18 mouse cellular contexts compared by ENCODE assay signal in genomic region chr5:118929037-118929436, GRCm38 (mm10).
A peak's percentile ranks its signal among the peaks of the same experiment; 100 is the strongest.
DNase-seq lines count a peak whose midpoint lies in the region; TF ChIP-seq lines count a peak whose summit lies in the region.
"Had no signal": no experiment of that assay in that cellular context is flagged by ENCODE, and none has a peak within 500 bp of the region (broad histone marks: within the 10 kb centered on the region; RNA-seq: fewer than 3 reads in every experiment).

No protein-coding gene starts in this region.

- H3K36me3 ChIP-seq in thymus, adult 2 months (ENCODE audit: control insufficient read depth, insufficient read depth, low read length) = no peaks in the 10 kb centered on the region
- H3K36me3 ChIP-seq: forebrain, embryonic 10.5 days; G1E; limb, embryonic 10.5 days; liver, embryonic 15.5 days; neural tube, embryonic 12.5 days had no signal

- WGBS in thymus, adult 2 months = 100% methylated on average over 4 of the region's 4 CpGs

- no peak for TF ChIP-seq POLR2A in thymus, adult 2 months (IDR thresholded peaks at IDR 0.05; ENCODE audit: control insufficient read depth, extremely low read depth, insufficient read depth, low read length, poor library complexity)

- H3K4me3 ChIP-seq in gastrocnemius, adult 2 months = no peak overlapping the region
- no peak overlapping the region for H3K4me3 ChIP-seq in left cerebral cortex, adult 2 months
- H3K4me3 ChIP-seq in thymus, adult 2 months (ENCODE audit: control insufficient read depth, insufficient read depth, low read length) = no peak overlapping the region
- H3K4me3 ChIP-seq: forebrain, embryonic 10.5 days; liver, embryonic 15.5 days; megakaryocyte, embryonic 14.5 days; neural tube, embryonic 12.5 days had no signal

- peak; percentile 26; the same call in 1 of the 2 replicates for TF ChIP-seq CTCF in gastrocnemius, adult 2 months (IDR thresholded peaks at IDR 0.05)
- peak; percentile 16 for TF ChIP-seq CTCF in left cerebral cortex, adult 2 months (IDR thresholded peaks at IDR 0.05)
- TF ChIP-seq CTCF in thymus, adult 2 months (IDR thresholded peaks at IDR 0.05; ENCODE audit: borderline replicate concordance, control insufficient read depth, extremely low read depth, insufficient read depth, low read length, poor library complexity) = no peak

- intact Hi-C loops in gastrocnemius, adult 2 months (cut with DNase I) = no loop called here
- intact Hi-C loops in left cerebral cortex, adult 2 months (cut with DNase I) = no loop called here
- intact Hi-C loops in left cerebral cortex, postnatal 25 days (cut with DNase I) = no loop called here

- no peak for DNase-seq in gastrocnemius, adult 2 months
- no peak for DNase-seq in gastrocnemius, adult 8-10 months (ENCODE audit: low spot score in 2 of 2)
- no peak for DNase-seq in left cerebral cortex, adult 2 months (ENCODE audit: extremely low spot score in 1 of 2, low spot score in 2 of 2)
- DNase-seq in left cerebral cortex, postnatal 25 days (ENCODE audit: low spot score in 2 of 2) = no peak
- DNase-seq in thymus, postnatal 4 days = peak; percentile 12
- no peak for DNase-seq in thymus, adult 2 months
- DNase-seq in urinary bladder, postnatal 36 days (ENCODE audit: low spot score in 2 of 2) = no peak
- DNase-seq: cerebellum, adult 11 months; gastrocnemius, postnatal 36 days; kidney, postnatal 36 days; layer of hippocampus, postnatal 36 days; thymus, postnatal 14 days had no signal

- no peaks in the 10 kb centered on the region for H3K27me3 ChIP-seq in thymus, adult 2 months (ENCODE audit: control insufficient read depth, insufficient read depth, low read length)
- H3K27me3 ChIP-seq: megakaryocyte, embryonic 14.5 days had no signal

- no peak overlapping the region for H3K27ac ChIP-seq in gastrocnemius, adult 2 months
- no peak overlapping the region for H3K27ac ChIP-seq in left cerebral cortex, adult 2 months
- H3K27ac ChIP-seq in thymus, adult 2 months (ENCODE audit: control insufficient read depth, insufficient read depth, low read length) = no peak overlapping the region
- H3K27ac ChIP-seq: forebrain, embryonic 10.5 days; liver, embryonic 15.5 days; neural tube, embryonic 12.5 days had no signal

- H3K4me1 ChIP-seq in thymus, adult 2 months (replicated peaks; ENCODE audit: control insufficient read depth, insufficient read depth, low read length) = no peaks in the 10 kb centered on the region
- H3K4me1 ChIP-seq: liver, embryonic 15.5 days; megakaryocyte, embryonic 14.5 days; neural tube, embryonic 12.5 days had no signal
